Mouse (Mus musculus) thymus, adult 18-20 months (tissue): ENCODE data around the gene Gorab.

ENCODE experiments used
- DNase-seq, 2 experiments: peaks; one replicate each; pipeline ENCODE4 v3.0.0; 2022; ENCODE audit warnings: mixed read lengths in 2 of 2

The Gorab gene

DNA sequence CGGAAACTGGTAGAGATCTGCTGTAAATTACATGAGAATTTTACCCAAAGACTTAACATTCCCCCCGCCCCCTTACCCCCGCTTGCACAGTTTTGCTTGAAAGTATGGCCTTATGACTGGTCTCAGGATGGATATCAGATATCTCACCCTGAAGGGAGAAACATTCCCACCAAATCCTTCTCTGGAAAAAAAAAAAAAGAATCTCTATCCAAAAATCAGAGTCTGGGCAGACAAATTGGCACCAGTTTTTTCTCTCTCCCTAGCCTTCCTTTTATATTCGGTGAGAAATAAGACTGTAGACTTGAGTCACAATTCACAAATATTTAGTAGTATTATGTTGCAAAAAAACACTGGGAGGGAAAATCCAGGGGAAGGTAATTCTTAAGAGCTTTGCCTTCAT is 47.3 kb downstream of the Gorab start:
- DNase-seq: no peak

DNA sequence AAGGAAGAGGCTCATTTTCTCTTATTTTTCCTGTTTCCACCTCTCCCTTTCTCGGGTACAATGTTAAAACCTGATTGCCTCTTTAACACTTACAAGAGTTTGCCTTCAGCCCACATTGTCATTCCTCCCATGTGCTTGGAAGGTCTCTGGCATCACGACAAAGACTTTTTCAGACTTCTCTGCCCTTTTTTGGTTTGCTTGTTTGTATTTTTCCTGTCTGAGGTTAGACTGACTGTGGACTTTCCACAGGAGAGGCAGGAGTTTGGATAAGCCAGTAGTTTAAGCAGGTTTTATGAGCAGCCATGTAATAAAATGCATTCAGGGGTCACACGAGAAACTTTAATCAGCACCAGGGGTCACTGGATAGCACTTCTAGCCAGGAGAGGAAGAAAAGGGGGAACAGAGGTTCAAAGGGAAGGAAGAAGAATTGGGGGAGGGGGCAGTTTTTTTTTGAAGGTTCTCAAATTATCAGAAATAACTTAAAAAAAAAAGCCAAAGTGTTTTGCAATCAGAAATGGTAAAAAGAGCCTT is 47.8 kb downstream of the Gorab start:
- no peak for DNase-seq

DNA sequence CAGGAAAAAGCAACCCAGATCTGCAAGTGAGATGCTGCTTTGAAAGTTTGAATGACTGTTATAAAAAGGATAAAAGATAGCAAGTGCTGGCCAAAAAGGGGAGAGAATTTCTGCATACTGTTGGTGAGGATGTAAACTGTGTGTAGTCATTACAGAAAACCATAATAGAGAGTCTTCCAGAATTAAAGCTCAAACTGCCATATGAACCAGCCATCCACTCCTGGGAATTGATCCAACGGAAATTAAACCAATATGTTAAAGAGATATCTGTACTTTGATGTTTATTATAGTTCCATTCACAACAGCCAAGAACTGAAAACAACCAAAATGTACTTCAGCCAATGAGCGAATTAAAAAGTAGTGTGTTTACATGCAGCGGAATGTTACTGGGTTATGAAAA is 52.5 kb downstream of the Gorab start:
- no peak for DNase-seq

DNA sequence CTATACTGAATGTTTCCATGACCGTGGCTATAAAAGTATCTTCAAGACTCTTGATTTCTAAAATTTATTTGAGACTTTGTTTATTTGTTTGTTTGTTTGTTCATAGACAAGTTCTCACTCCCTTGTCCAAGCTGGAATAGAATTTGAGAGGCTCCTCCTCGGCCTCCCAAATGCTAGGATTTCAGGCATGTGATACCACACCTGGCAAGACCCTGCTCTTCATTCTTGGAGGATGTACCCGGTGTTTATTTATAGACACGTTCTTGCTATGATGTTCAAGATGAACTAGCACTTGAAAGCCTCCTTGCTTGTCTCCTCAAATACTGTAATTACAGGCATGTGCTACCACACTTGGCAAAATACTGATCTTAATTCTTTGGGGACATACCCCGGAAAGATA is 57.9 kb downstream of the Gorab start:
- DNase-seq: no peak

DNA sequence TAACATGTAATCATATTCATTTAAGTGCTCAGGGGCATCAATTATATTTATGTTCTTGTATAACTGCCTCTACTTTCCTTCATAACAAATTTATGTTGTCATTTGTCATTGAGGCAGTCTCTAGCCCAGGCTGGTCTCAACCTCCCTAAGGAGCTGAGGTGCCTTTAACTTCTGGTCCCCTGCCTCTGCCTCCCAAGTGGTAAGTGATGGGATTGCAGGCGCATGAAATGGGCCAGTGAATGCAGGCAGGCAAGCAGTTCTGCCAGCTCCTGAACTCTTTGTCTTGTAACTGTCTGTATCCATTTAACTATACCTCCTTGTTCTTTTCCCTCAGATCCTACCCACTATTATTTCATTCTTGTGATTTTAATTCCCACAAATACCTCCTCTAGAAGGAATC is 58.5 kb downstream of the Gorab start:
- no peak for DNase-seq

DNA sequence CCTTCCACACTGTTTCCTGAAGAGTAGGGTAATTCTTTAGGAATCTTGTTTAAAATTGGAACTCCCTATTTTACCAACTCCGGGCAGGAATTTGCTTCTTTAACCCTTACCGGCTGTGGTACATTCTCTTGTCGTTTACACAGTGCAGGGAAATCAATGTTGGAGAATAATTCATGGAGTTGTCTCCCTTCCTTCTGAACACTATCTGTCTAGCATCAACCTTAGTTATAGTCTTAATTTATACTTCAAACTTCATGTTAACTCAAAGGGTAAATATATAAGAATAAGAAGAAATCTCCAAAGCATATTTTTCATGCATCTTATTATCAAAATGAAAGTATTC is 64.3 kb downstream of the Gorab start:
- no peak for DNase-seq

DNA sequence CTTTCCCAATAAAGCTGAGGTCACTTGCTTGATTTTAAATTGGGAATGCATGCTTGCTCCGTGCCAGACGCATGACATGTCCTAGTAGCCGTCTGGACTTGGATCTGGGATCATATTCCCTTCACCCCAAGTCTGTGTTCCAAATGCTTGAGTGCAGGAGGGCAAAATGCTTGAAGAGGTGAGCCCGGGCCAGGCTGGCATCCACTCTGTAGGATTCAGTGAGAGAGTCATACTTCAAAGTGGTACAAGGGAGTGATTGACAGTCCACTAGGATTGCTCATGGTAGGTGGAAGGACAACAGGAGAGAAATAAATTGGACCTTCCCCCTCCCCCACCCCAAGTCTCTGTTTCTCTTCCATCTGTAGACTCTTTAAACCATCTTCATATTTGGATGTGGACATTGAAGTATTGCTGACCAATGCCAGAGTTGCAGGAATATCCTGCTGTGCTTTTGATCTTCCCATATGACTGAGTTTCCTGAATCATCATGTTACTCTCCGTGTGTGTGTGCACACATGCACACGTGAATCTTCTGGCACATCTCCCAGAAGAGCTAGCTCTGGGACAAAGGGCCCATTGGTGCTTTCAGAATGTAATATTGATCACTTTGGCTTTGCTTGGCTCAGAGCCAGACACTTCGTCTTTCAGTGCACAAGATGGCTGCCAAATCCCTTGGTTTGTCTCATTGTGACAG is 64.8 kb downstream of the Gorab start:
- no peak for DNase-seq

DNA sequence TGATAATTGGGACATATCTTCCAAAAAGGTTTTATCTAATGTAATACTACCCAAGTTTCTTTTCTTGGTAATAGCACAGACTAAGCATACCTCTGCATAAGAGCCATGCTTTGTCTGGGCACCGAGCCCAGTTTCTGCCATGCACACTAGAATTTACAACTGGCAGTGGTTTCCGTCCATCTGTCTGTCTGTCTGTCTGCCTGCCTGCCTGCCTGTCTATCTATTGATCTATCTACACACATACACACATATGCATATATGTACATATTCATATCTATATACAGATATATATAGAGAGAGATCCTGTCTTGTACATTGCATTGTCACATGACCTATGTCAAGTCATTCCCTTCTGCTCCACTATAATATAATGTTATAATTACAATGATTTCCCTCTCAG is 65.6 kb downstream of the Gorab start:
- DNase-seq: no peak
